Mouse (Mus musculus) embryonic facial prominence, embryonic 15.5 days (tissue): ENCODE data around the gene Ankle1. TPM values are rescaled to one million over a fixed set of nuclear protein-coding genes. Genes with fewer than 3 reads are reported as not detected.
A peak's percentile ranks its signal among the peaks of the same experiment; 100 is the strongest.
"Not testable (repeated sequence)": the region's sequence is repeated elsewhere in the genome, so short reads cannot be mapped to it uniquely, and the experiment has no call there.

ENCODE experiments used
- ATAC-seq: fragments of 200-750 bp; cut with Nextera tagmentation; 2 replicates; pipeline ENCODE4 v1.8.0; 2017; ENCODE audit warnings: low read depth, moderate TSS enrichment; ENCODE audit not compliant: insufficient number of reproducible peaks, low FRiP score, low TSS enrichment
- H3K27ac ChIP-seq: fragments of 300-500 bp; sonication (generic); replicated peaks from 2 replicates; pipeline ENCODE4 v1.5.1; 2015; ENCODE audit warnings: mild to moderate bottlenecking, inconsistent platforms
- H3K27me3 ChIP-seq: fragments of 300-500 bp; sonication (generic); 2 replicates; pipeline ENCODE4 v1.6.1; 2015; ENCODE audit warnings: inconsistent platforms
- H3K36me3 ChIP-seq: fragments of 300-500 bp; sonication (generic); 2 replicates; pipeline ENCODE4 v1.6.1; 2015; ENCODE audit warnings: mild to moderate bottlenecking, inconsistent platforms
- H3K4me1 ChIP-seq: fragments of 300-500 bp; sonication (generic); 2 replicates; pipeline ENCODE4 v1.6.1; 2015; ENCODE audit warnings: inconsistent platforms
- H3K4me2 ChIP-seq: fragments of 300-500 bp; sonication (generic); replicated peaks from 2 replicates; pipeline ENCODE4 v1.6.1; 2015; ENCODE audit warnings: mild to moderate bottlenecking, inconsistent platforms
- H3K4me3 ChIP-seq: fragments of 300-500 bp; sonication (generic); replicated peaks from 2 replicates; pipeline ENCODE4 v1.5.1; 2015; ENCODE audit warnings: mild to moderate bottlenecking, inconsistent platforms
- H3K9ac ChIP-seq: fragments of 300-500 bp; sonication (generic); 2 replicates; pipeline ENCODE4 v1.6.1; 2015; ENCODE audit warnings: inconsistent platforms
- H3K9me3 ChIP-seq: fragments of 300-500 bp; sonication (generic); replicated peaks from 2 replicates; pipeline ENCODE4 v1.6.1; 2016; ENCODE audit warnings: inconsistent platforms
- WGBS: fragments of 180-500 bp; shearing (Covaris S2); methylation state at CpG from one replicate; pipeline ENCODE4 v1.1.7; 2015; 5-methylcytosine and 5-hydroxymethylcytosine counted together
- polyA plus RNA-seq: library from polyadenylated mRNA; unstranded; fragments of >200 nt; fragmentation: Nextera tagmentation; extraction: Ambion mirVana; gene quantifications from 2 replicates; pipeline ENCODE4 v1.2.1, GENCODE M21; 2015

The Ankle1 gene
- polyA plus RNA-seq, 1 experiment from 2014 or later, result 33.1 TPM

DNA sequence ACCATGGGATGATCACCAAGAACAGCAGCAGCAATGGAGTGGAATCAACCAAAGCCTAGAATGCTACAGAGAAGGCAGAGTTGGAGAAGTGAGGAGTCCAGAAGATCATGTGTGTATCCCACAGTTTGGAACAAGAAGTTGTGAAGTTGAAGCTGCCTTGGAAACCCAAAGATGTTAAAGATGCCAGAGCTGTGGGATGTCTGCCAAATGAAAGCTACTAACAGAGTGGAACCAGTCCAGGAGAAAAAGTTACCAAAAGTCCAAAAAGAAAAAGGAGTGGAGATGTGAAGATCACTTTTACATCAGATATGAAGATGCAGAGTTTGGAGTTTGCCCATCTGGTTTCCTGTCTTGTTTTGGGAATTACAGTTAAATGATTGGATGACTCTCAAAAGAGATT is 16.3 kb downstream of the Ankle1 start:
- H3K4me3 ChIP-seq, result no peak overlapping the region
- H3K4me2 ChIP-seq, result no peak overlapping the region
- no peak for ATAC-seq
- no peak overlapping the region for H3K9ac ChIP-seq
- H3K36me3 ChIP-seq, result no peaks in the 10 kb centered on the region
- no peaks in the 10 kb centered on the region for H3K27me3 ChIP-seq
- no peaks in the 10 kb centered on the region for H3K4me1 ChIP-seq
- H3K9me3 ChIP-seq, result no peaks in the 10 kb centered on the region
- H3K27ac ChIP-seq, result no peak overlapping the region

DNA sequence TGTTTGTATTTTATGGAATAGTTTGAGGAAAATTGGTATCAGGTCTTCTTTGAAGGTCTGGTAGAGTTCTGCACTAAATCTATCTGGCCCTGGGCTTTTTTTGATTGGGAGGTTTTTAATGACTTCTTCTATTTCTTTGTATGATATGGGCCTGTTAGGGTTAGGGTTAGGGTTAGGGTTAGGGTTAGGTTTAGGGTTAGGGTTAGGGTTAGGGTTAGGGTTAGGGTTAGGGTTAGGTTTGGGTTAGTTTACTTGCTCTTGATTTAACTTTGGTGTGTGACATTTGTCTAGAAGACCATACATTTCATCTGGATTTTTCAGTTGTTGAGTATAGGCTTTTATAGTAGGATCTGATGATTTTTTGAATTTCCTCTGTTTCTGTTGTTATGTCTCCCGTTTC is 27.1 kb downstream of the Ankle1 start:
- not testable (repeated sequence) for H3K4me1 ChIP-seq, H3K27ac ChIP-seq, H3K4me2 ChIP-seq, H3K9ac ChIP-seq, H3K4me3 ChIP-seq, ATAC-seq, H3K9me3 ChIP-seq, H3K27me3 ChIP-seq, H3K36me3 ChIP-seq
- WGBS, result 75% methylated on average over 1 of the region's 1 CpGs

DNA sequence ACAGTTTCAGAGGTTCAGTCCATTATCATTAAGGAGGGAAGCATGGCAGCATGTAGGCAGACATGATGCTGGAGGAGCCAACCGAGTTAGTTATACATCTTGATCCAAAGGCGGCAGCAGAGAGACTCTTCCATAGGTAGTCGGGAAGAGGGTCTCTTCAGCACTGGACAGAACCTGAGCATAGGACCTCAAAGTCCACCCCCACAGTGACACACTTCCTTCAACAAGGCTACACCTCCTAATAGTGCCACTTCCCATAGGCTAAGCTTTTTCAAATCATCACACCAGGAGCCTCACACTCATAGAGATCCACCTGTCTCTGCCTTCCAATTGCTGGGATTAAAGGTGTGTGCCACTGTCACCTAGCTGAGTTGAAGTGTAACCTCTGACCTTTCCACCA is 31.2 kb downstream of the Ankle1 start:
- no peak for ATAC-seq

DNA sequence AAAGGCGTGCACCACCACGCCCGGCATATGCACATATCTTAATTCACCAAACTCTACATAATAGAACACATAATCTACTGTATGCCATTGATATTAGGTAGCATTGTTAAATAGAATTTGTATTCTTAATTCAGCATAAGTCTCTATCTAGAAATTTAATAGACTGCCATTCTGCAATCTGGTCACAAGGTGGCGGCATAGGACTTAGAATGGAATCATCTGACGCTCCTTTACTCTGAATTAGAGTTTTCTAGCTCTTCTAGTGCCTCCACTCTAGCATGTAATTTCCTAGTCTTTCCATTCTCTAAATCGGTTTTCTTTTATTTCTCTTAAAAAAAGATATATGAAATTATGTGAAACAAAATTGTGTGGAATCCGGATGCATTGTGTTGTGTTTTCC is 35.6 kb downstream of the Ankle1 start:
- Histone ChIP-seq H3K27ac (no peak overlapping the region), H3K4me2 (no peak overlapping the region), H3K9me3 (no peaks in the 10 kb centered on the region), H3K36me3 (no peaks in the 10 kb centered on the region), H3K4me1 (no peaks in the 10 kb centered on the region), H3K4me3 (no peak overlapping the region), H3K9ac (no peak overlapping the region), H3K27me3 (peaks cover 4% of the 10 kb centered on the region)
- ATAC-seq, result no peak
- under 1% methylated on average over 7 of the region's 7 CpGs for WGBS

More for the DNA sequence above, 31.2 kb downstream of the Ankle1 start:
- Histone ChIP-seq H3K4me2 (no peak overlapping the region), H3K4me3 (no peak overlapping the region), H3K4me1 (no peaks in the 10 kb centered on the region), H3K27me3 (peaks cover 3% of the 10 kb centered on the region; the same call in 1 of the 2 replicates), H3K9ac (no peak overlapping the region), H3K27ac (no peak overlapping the region), H3K9me3 (no peaks in the 10 kb centered on the region), H3K36me3 (no peaks in the 10 kb centered on the region)
- WGBS, result 54% methylated on average over 3 of the region's 3 CpGs

DNA sequence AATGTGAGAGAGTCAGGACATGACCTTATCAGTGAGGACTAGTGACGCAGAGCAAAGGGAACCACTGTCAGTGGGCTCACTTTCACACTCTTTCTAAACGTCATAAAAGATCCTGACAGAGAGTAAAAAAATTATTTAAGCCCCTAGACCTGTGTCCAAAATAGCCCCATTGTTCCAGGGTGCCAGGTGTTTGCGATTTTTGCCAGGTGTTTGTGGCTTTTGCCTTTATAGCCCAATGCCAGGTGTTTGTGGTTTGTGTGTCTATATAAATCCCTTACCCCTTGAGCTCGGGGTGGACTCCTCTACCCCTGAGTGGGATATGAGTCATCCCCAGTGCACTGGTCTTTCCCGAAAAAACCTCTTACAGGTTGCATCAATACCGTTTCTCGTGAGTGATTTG is 39.3 kb downstream of the Ankle1 start:
- Histone ChIP-seq H3K4me3 (no peak overlapping the region), H3K27me3 (peaks cover 4% of the 10 kb centered on the region), H3K9ac (no peak overlapping the region), H3K4me2 (no peak overlapping the region), H3K27ac (no peak overlapping the region), H3K4me1 (no peaks in the 10 kb centered on the region), H3K36me3 (no peaks in the 10 kb centered on the region), H3K9me3 (no peaks in the 10 kb centered on the region)
- no peak for ATAC-seq
- WGBS, result 72% methylated on average over 7 of the region's 7 CpGs

DNA sequence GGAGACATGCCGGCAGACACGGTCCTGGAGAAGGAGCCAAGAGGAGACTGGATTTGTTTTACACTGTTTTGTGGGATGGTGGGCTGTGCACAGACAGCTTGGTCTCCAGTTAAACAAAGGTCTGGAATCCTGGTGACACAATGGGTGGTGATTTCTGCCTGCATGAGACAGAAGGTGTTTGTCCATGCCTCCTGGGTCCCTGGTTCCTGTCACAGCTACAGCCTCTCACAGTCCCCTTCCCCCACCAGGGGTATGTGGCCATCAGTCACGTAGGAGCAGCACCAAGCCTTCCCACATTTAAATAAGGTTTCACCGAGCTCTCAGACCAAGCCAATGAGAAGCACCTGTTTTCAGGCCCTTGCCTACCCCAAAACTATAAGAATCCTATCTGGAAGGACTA is 45.5 kb downstream of the Ankle1 start:
- 65% methylated on average over 4 of the region's 4 CpGs for WGBS
- no peak overlapping the region for H3K27ac ChIP-seq
- no peak for ATAC-seq

DNA sequence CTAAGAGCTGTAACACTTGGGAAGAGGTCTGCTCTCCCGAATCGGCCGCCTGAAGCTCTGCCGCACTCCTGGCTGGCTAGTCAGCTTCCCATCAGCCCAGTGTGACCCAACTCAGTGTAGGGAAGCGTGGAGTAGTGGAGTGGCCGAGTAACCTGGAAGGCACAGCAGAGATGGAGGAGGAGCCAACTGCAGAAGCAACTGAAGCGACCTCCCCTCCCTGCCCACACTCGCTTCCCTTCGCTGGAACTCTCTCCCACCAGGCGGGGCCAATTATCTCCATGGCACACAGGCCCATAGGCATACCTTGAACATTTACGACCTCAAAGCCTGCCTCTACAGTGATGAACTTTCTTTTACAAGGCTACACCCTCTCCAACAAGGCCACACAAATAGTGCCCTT is 46.0 kb downstream of the Ankle1 start:
- H3K27ac ChIP-seq, result no peak overlapping the region
- H3K27me3 ChIP-seq, result no peaks in the 10 kb centered on the region
- WGBS, result 35% methylated on average over 11 of the region's 11 CpGs
- H3K4me2 ChIP-seq, result no peak overlapping the region
- no peak overlapping the region for H3K4me3 ChIP-seq
- no peaks in the 10 kb centered on the region for H3K4me1 ChIP-seq
- H3K9me3 ChIP-seq, result no peaks in the 10 kb centered on the region
- 0 out of 2 replicates have a peak, but pooled peaks cover 2% of the 10 kb centered on the region for H3K36me3 ChIP-seq
- ATAC-seq, result no peak
- no peak overlapping the region for H3K9ac ChIP-seq

More for the DNA sequence above, 45.5 kb downstream of the Ankle1 start:
- Histone ChIP-seq H3K4me2 (no peak overlapping the region), H3K9ac (no peak overlapping the region), H3K27me3 (no peaks in the 10 kb centered on the region), H3K36me3 (0 out of 2 replicates have a peak, but pooled peaks cover 2% of the 10 kb centered on the region), H3K9me3 (no peaks in the 10 kb centered on the region), H3K4me3 (no peak overlapping the region), H3K4me1 (no peaks in the 10 kb centered on the region)

DNA sequence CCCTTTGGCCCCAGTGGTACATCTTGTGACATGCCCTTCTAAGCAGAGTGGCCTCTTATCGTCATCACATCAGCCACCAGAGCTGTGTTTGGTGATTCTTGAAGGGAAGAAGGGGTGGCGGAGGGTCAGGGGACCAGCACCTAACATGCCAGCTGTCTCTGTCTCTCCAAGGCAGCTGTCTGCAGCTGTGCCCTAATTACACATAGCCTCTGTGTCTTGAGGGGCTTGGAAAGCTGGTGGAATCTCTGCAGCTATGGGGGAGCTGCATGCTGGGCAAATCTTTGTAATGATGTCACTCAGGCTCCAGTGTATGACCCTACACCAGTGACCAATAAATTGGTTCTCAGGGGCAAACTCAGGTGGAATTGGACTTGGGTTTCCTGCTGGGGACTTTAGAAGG is 46.9 kb downstream of the Ankle1 start:
- no peak overlapping the region for H3K4me2 ChIP-seq
- no peak overlapping the region for H3K4me3 ChIP-seq
- 60% methylated on average over 2 of the region's 2 CpGs for WGBS
- no peak overlapping the region for H3K27ac ChIP-seq
- no peak overlapping the region for H3K9ac ChIP-seq
- 0 out of 2 replicates have a peak, but pooled peaks cover 4% of the 10 kb centered on the region for H3K4me1 ChIP-seq
- peak; percentile 55; the same call in 1 of the 2 replicates for ATAC-seq
- no peaks in the 10 kb centered on the region for H3K9me3 ChIP-seq
- peaks cover 7% of the 10 kb centered on the region; the same call in 1 of the 2 replicates for H3K36me3 ChIP-seq
- H3K27me3 ChIP-seq, result no peaks in the 10 kb centered on the region

DNA sequence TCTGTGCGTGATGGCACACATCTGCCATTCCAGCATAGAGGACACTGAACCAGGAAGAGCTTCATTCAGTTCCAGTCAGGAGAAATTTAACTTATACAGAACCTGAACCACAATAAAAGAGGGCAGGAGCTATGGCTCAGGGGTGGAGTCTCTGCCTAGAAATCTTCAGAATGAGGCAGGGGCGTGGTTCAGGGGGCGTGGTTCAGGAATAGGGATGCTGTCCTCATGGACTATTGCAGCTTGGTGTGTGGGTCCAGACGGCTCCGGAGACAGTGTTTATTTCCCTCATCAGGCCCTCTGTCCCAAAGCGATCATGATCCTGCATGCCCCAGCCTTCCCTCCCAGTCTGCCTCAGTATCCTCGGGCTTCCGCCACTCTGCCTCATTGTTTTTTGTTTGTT is 48.9 kb downstream of the Ankle1 start:
- ATAC-seq, result no peak
- WGBS, result 81% methylated on average over 8 of the region's 8 CpGs

DNA sequence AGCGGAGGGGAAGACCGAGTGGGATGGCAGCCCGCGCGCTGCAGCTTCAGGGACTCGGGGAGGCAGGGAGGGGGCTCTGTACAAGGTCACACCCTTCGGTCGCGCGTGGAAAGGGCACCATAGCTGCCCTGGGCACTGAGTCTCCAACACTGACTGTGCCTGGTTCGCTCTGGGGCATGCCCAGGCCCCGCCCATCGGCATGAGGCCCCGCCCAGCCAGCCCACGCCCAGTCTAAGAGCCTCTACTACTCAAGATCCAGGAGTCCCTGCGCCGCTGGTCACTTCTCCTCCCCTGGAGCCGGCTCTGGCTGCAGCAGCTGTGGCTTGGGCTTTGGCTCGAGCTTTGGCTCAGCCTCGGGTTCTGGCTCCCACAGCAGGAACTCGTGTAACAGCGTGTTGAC is 51.1 kb downstream of the Ankle1 start:
- 47% methylated on average over 22 of the region's 22 CpGs for WGBS
- 0 out of 2 replicates have a peak, but pooled peaks cover 15% of the 10 kb centered on the region for H3K4me1 ChIP-seq
- no peak overlapping the region for H3K27ac ChIP-seq
- ATAC-seq, result peak; percentile 36; the same call in 1 of the 2 replicates
- no peak overlapping the region for H3K4me3 ChIP-seq
- no peaks in the 10 kb centered on the region for H3K9me3 ChIP-seq
- H3K36me3 ChIP-seq, result peaks cover 42% of the 10 kb centered on the region
- no peak overlapping the region for H3K4me2 ChIP-seq
- no peak overlapping the region for H3K9ac ChIP-seq
- H3K27me3 ChIP-seq, result no peaks in the 10 kb centered on the region

More for the DNA sequence above, 48.9 kb downstream of the Ankle1 start:
- no peaks in the 10 kb centered on the region for H3K27me3 ChIP-seq
- no peak overlapping the region for H3K4me3 ChIP-seq
- H3K36me3 ChIP-seq, result peaks cover 26% of the 10 kb centered on the region
- H3K4me2 ChIP-seq, result no peak overlapping the region
- H3K9ac ChIP-seq, result no peak overlapping the region
- H3K4me1 ChIP-seq, result 0 out of 2 replicates have a peak, but pooled peaks cover 4% of the 10 kb centered on the region
- no peaks in the 10 kb centered on the region for H3K9me3 ChIP-seq
- no peak overlapping the region for H3K27ac ChIP-seq

DNA sequence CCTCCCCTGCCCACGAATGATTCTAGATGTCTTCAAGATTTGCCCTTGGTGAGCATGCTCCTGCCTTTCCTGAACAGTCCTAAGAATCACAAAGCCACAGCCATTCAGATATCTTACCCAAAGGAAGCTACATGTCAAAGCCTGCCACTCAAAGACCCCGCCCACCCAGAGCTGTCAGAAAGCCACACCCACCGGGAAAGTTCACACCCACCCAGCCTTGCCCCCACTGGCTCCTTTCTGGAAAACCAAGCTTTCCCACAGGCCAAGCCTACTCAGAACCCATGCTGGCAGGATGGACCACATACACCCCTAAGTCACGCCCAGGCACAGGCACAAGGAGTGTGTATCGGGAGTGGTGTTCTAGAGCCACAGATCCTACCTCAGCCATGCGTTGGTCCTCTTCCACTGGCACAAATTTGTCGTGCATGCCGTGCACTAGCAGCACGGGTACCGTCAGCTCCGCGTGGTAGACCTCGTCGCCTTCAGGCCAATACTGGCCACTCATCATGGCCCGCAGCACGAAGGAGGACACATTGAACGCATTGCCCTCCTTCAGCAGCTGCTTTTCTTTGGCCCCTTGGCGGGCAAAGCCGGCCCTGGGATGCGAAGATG is 52.0 kb downstream of the Ankle1 start:
- Histone ChIP-seq H3K4me1 (peaks cover 22% of the 10 kb centered on the region), H3K27ac (no peak overlapping the region), H3K4me3 (no peak overlapping the region), H3K9ac (no peak overlapping the region), H3K27me3 (no peaks in the 10 kb centered on the region), H3K36me3 (peaks cover 42% of the 10 kb centered on the region), H3K9me3 (no peaks in the 10 kb centered on the region), H3K4me2 (no peak overlapping the region)
- WGBS, result 86% methylated on average over 20 of the region's 20 CpGs
- no peak for ATAC-seq
